Mouse (Mus musculus): ENCODE results near the gene Naxd.
"Not testable (repeated sequence)": the region's sequence is repeated elsewhere in the genome, so short reads cannot be mapped to it uniquely, and the experiment has no call there.

Gene Naxd

GRCm38 (mm10) chr8:11473072-11473471 lies 24.2 kb upstream of the Naxd start:
- no peak for DNase-seq (ENCODE audit: low spot score)

- DNase-seq (ENCODE audit: low spot score) = no peak
These were observed 21.9 kb upstream of the Naxd start for GRCm38 (mm10) chr8:11475397-11475796.

- no peak for DNase-seq (ENCODE audit: low spot score)
These were observed 21.4 kb upstream of the Naxd start for GRCm38 (mm10) chr8:11475876-11476275.

GRCm38 (mm10) chr8:11476338-11477177 lies 20.7 kb upstream of the Naxd start:
- peak; percentile 77 for DNase-seq (ENCODE audit: low spot score)

- DNase-seq (ENCODE audit: low spot score) = no peak
These were observed 20.1 kb upstream of the Naxd start for GRCm38 (mm10) chr8:11477178-11477553.

- DNase-seq (ENCODE audit: low spot score) = peak; percentile 66
These were observed 19.2 kb upstream of the Naxd start, which contains the start of gene Rab20 for GRCm38 (mm10) chr8:11477811-11478761. TSS of gene Rab20 (minus strand) at chr8:11478710.

- no peak for DNase-seq (ENCODE audit: low spot score)
These were observed 18.3 kb upstream of the Naxd start for GRCm38 (mm10) chr8:11478807-11479527.

GRCm38 (mm10) chr8:11479591-11479990 lies 17.7 kb upstream of the Naxd start:
- no peak for DNase-seq (ENCODE audit: low spot score)

- no peak for DNase-seq (ENCODE audit: low spot score)
These were observed 15.4 kb upstream of the Naxd start for GRCm38 (mm10) chr8:11481876-11482275.

GRCm38 (mm10) chr8:11482537-11482936 lies 14.8 kb upstream of the Naxd start:
- peak; percentile 62 for DNase-seq (ENCODE audit: low spot score)

GRCm38 (mm10) chr8:11486142-11486541 lies 11.2 kb upstream of the Naxd start:
- no peak for DNase-seq (ENCODE audit: low spot score)

DNA sequence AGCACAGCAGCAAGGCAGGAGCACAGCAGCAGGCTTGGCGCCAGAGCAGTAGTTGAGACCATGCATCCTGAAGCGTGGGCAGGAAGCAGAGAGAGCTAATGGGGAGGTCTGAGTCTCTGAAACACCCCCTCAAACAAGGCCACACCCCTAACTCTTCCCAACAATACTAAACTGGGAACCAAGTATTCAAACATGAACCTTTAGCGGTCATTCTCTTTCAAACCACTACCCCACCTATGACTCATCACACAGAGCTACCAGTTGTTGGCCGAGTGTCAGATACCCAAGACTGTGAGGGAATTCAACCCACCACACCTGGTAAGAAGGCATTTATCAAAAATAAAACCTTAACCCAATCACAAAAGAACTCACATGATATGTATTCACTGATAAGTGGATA lies 10.1 kb upstream of the Naxd start:
- no peak for DNase-seq (ENCODE audit: low spot score)

DNA sequence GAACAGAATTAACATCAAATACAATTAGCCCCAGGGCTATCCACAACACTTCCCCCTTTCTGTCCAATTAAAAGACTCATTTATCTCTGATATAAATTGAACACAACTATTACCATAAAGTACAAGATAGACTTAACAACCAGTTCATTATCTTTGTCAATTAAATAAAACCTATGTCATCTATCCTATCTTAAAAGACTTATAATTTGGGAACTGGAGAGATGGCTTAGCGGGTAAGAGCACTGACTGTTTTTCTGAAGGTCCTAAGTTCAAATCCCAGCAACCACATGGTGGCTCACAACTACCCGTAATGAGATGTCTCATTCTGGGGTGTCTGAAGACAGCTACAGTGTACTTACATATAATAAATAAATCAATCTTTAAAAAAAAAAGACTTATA lies 5.0 kb upstream of the Naxd start:
- not testable (repeated sequence) for DNase-seq (ENCODE audit: low spot score)

- DNase-seq (ENCODE audit: low spot score) = no peak
These were observed 975 bp downstream of the Naxd start for GRCm38 (mm10) chr8:11498281-11498680.

DNA sequence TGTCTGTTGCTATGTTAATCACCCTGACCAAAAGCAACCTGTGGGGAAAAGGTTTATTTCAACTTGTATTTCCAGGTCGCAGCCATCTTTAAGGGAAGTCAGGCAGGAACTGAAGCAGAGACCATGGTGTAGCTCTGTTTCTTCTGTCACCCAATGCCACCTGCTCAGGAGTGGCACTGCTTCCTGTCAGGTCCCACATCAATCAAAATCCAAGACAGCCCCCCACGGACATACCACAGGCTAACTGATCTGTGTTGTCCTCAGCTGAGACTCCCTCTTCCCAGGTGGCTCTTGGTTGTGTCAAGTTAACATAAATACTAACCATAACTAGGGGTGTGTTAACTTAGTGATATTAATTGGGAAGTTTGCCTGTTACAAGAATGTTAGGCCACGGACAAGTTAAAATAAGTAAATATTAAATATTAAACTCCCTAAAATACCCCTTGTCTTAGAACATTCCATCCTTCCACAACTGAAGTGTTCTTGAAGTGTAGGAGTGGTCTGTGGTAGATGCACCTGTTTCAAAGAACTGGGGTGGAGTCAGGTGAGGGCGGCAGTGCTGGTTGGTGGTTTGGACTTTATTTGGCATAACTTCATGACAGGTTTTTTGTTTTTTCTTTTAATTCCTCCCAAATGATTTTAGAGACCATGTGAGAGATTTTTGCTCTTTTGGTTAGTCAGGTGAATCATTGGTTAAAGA lies 1.6 kb downstream of the Naxd start:
- DNase-seq (ENCODE audit: low spot score) = no peak

- no peak for DNase-seq (ENCODE audit: low spot score)
These were observed 6.3 kb downstream of the Naxd start for GRCm38 (mm10) chr8:11503476-11504232.

- DNase-seq (ENCODE audit: low spot score) = no peak
These were observed 8.8 kb downstream of the Naxd start for GRCm38 (mm10) chr8:11506074-11506473.

DNA sequence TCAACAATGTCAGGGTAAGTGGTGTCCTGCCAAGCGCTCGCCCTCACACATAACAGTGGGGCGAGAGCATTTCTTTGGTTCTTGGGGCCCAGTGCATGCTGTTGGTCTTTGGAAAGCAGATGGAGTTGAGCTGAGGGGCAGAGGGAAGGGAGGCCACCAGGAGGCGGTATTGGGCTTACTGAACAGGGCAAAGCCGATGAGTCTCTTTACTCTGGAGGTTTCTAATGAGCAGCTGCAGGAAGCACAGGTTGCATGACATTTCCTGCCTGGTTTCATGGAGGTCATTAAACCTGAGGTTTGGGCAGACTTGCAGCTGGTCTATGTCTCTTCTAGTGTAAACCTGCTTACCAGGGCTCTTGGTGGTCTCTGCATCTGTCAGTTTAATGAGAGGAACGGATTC lies 9.5 kb downstream of the Naxd start:
- no peak for DNase-seq (ENCODE audit: low spot score)

DNA sequence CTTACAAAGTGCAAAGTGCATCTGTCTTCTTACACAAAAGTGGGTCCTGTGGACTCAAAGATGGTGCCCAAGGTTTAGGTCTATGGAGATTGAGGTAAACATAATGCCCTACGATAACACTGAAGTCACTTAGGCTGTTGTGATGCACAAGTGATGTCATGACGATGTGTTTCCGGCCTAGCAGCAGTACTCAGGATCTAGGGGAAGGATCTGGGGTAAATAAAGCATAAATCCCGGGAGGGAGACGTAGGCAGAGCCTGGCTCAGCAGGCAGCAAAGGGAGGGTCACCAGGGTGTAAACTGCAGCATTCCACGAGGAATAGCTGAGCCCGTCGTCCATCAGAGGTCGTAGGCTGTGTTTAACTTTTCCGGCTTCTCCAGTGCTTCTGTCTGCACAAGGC lies 11.6 kb downstream of the Naxd start:
- no peak for DNase-seq (ENCODE audit: low spot score)

DNA sequence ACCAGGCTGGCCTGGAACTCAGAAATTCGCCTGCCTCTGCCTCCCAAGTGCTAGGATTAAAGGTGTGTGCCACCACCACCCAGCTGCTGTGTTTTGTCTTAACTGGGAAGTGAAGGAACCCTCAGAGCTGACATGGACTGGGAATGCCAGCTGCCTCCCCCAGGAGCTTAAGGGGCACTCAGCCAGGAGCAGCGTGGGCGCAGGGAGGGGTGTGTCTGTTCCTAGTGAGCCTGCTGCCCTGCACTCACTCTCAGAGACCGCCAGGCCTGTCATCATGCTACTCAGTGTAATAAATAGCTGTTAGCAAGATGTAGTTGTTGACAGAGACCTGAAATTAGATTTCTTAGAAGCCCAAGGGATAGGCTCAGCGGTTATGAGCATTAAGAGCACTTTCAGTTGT lies 13.7 kb downstream of the Naxd start:
- DNase-seq (ENCODE audit: low spot score) = no peak

DNA sequence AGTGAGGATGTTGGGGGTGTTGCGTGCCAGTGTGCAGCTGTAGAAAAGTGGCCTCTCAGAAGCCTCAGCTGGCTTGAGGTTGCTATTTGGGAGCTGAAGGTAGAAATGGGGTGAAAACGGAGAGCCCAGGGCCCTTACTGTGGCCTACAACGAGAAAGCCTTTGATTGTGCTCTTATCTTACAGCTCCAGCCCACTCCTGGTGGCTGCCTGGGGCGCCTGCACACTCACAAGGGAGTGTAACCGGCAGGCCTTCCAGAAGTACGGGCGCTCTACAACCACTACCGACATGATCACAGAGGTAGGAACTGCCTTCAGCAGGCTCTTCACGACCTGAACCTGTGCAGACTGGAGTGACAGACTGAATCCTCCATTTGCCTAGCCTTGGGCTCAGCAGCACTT lies 15.4 kb downstream of the Naxd start:
- DNase-seq (ENCODE audit: low spot score) = no peak

Measured in testis, postnatal 14 days (tissue).